Mouse (Mus musculus): Measurements from ENCODE around the gene Prss58.

- TF ChIP-seq POLR2A (IDR thresholded peaks at IDR 0.05; ENCODE audit: low read depth, low read length): no peak
- TF ChIP-seq CTCF (IDR thresholded peaks at IDR 0.05; ENCODE audit: extremely low read depth, insufficient read depth, insufficient read length, insufficient replicate concordance): no peak
Observed at GRCm38 (mm10) chr6:40900287-40900686, at the start of gene Prss58.
